Mouse (Mus musculus) lung, postnatal 0 days (tissue): Measurements from ENCODE around the gene Dnaaf5. TPM values are rescaled to one million over a fixed set of nuclear protein-coding genes. Genes with fewer than 3 reads are reported as not detected.

Source experiments
- ATAC-seq: fragments of 200-750 bp; cut with Nextera tagmentation; 2 replicates; pipeline ENCODE4 v1.8.0; 2017; ENCODE audit warnings: moderate library complexity
- DNase-seq: peaks from one replicate; pipeline ENCODE4 v3.0.0-alpha.2; 2016; ENCODE audit warnings: low spot score
- H3K27ac ChIP-seq: fragments of 300-500 bp; sonication (generic); 2 replicates; pipeline ENCODE4 v1.5.1; 2014; ENCODE audit warnings: antibody characterized with exemption, mild to moderate bottlenecking, low read length, mixed read lengths
- H3K27me3 ChIP-seq: fragments of 300-500 bp; sonication (generic); replicated peaks from 2 replicates; pipeline ENCODE4 v1.6.1; 2014; ENCODE audit warnings: low read length, mixed read lengths; ENCODE audit not compliant: insufficient read depth
- H3K36me3 ChIP-seq: fragments of 300-500 bp; sonication (generic); 2 replicates; pipeline ENCODE4 v1.6.1; 2014; ENCODE audit warnings: low read length, mixed read lengths; ENCODE audit not compliant: insufficient read depth
- H3K4me1 ChIP-seq: fragments of 300-500 bp; sonication (generic); 2 replicates; pipeline ENCODE4 v1.6.1; 2014; ENCODE audit warnings: antibody characterized with exemption, low read depth, low read length, mixed read lengths; ENCODE audit not compliant: insufficient read depth
- H3K4me2 ChIP-seq: fragments of 300-500 bp; sonication (generic); replicated peaks from 2 replicates; pipeline ENCODE4 v1.6.1; 2014; ENCODE audit warnings: low read depth, mild to moderate bottlenecking, low read length, moderate library complexity, mixed read lengths
- H3K4me3 ChIP-seq: fragments of 300-500 bp; sonication (generic); 2 replicates; pipeline ENCODE4 v1.5.1; 2014; ENCODE audit warnings: low read depth, low read length
- H3K9ac ChIP-seq: fragments of 300-500 bp; sonication (generic); replicated peaks from 2 replicates; pipeline ENCODE4 v1.6.1; 2014; ENCODE audit warnings: low read depth, mild to moderate bottlenecking
- H3K9me3 ChIP-seq: fragments of 300-500 bp; sonication (generic); 2 replicates; pipeline ENCODE4 v1.6.1; 2016; ENCODE audit warnings: low read length, mixed read lengths
- CTCF ChIP-seq: IDR thresholded peaks from 2 replicates; pipeline ENCODE4 v1.5.1; 2016; ENCODE audit warnings: antibody characterized with exemption, mild to moderate bottlenecking
- EP300 ChIP-seq: IDR thresholded peaks from 2 replicates; pipeline ENCODE4 v1.6.1; 2016; ENCODE audit warnings: antibody characterized with exemption, mild to moderate bottlenecking, control low read depth
- WGBS: fragments of 180-500 bp; shearing (Covaris S2); extraction: QIAGEN DNeasy Blood & Tissue Kit; methylation state at CpG from one replicate; pipeline ENCODE4 v1.1.7; 2014; 5-methylcytosine and 5-hydroxymethylcytosine counted together
- polyA plus RNA-seq: library from polyadenylated mRNA; unstranded; fragments of >200 nt; fragmentation: Nextera tagmentation; extraction: Ambion mirVana; gene quantifications from 2 replicates; pipeline ENCODE4 v1.2.1, GENCODE M21; 2015

The Dnaaf5 gene
- polyA plus RNA-seq, 1 experiment from 2014 or later, result 2.8 TPM

- H3K9ac ChIP-seq, result no peak overlapping the region
- DNase-seq (no peak), ATAC-seq (no peak)
- no peak overlapping the region for H3K4me3 ChIP-seq
- TF ChIP-seq CTCF (no peak), EP300 (no peak)
- no peaks in the 10 kb centered on the region; the same call in 1 of the 2 replicates for H3K4me1 ChIP-seq
- no peaks in the 10 kb centered on the region for H3K27me3 ChIP-seq
- H3K27ac ChIP-seq, result no peak overlapping the region
- no peaks in the 10 kb centered on the region for H3K36me3 ChIP-seq
- no peaks in the 10 kb centered on the region for H3K9me3 ChIP-seq
- H3K4me2 ChIP-seq, result no peak overlapping the region
Measured at GRCm38 (mm10) chr5:139208183-139208582, 58.2 kb downstream of the Dnaaf5 start.

- Histone ChIP-seq H3K4me3 (no peak overlapping the region), H3K9ac (no peak overlapping the region), H3K36me3 (no peaks in the 10 kb centered on the region), H3K27ac (peak overlapping the region; percentile 64), H3K9me3 (no peaks in the 10 kb centered on the region), H3K4me1 (no peaks in the 10 kb centered on the region; the same call in 1 of the 2 replicates), H3K27me3 (no peaks in the 10 kb centered on the region), H3K4me2 (no peak overlapping the region)
- ATAC-seq (peak; percentile 20), DNase-seq (peak; percentile 40)
- TF ChIP-seq CTCF, result peak; percentile 72
- no peak for TF ChIP-seq EP300
- 70% methylated on average over 10 of the region's 10 CpGs for WGBS
Measured at GRCm38 (mm10) chr5:139208871-139209684, 59.1 kb downstream of the Dnaaf5 start.

GRCm38 (mm10) chr5:139209685-139210026 lies 59.6 kb downstream of the Dnaaf5 start:
- Histone ChIP-seq H3K27ac (no peak overlapping the region), H3K27me3 (no peaks in the 10 kb centered on the region), H3K9ac (no peak overlapping the region), H3K4me2 (no peak overlapping the region), H3K9me3 (no peaks in the 10 kb centered on the region), H3K4me1 (no peaks in the 10 kb centered on the region; the same call in 1 of the 2 replicates), H3K4me3 (no peak overlapping the region), H3K36me3 (no peaks in the 10 kb centered on the region)
- WGBS, result 94% methylated on average over 7 of the region's 7 CpGs
- no peak for DNase-seq
- no peak for TF ChIP-seq CTCF
- no peak for ATAC-seq

- no peaks in the 10 kb centered on the region for H3K9me3 ChIP-seq
- 67% methylated on average over 11 of the region's 11 CpGs for WGBS
- no peak overlapping the region for H3K4me3 ChIP-seq
- no peaks in the 10 kb centered on the region for H3K36me3 ChIP-seq
- H3K27me3 ChIP-seq, result no peaks in the 10 kb centered on the region
- peak overlapping the region; percentile 22; the same call in 1 of the 2 replicates for H3K4me2 ChIP-seq
- peak overlapping the region; percentile 49; the same call in 1 of the 2 replicates for H3K27ac ChIP-seq
- peak; percentile 87 for ATAC-seq
- H3K4me1 ChIP-seq, result no peaks in the 10 kb centered on the region
- H3K9ac ChIP-seq, result no peak overlapping the region
- peak; percentile 62 for DNase-seq
- TF ChIP-seq CTCF (no peak), EP300 (peak; percentile 37; the same call in 1 of the 2 replicates)
Measured at GRCm38 (mm10) chr5:139211737-139212385, 61.8 kb downstream of the Dnaaf5 start.

- ATAC-seq (no peak), DNase-seq (no peak)
- no peak overlapping the region for H3K4me2 ChIP-seq
- H3K27ac ChIP-seq, result no peak overlapping the region
- no peak overlapping the region for H3K4me3 ChIP-seq
- H3K9me3 ChIP-seq, result no peaks in the 10 kb centered on the region
- TF ChIP-seq CTCF (no peak), EP300 (no peak)
- H3K4me1 ChIP-seq, result no peaks in the 10 kb centered on the region
- no peak overlapping the region for H3K9ac ChIP-seq
- no peaks in the 10 kb centered on the region for H3K27me3 ChIP-seq
- H3K36me3 ChIP-seq, result no peaks in the 10 kb centered on the region
Measured at GRCm38 (mm10) chr5:139214298-139214697, 64.3 kb downstream of the Dnaaf5 start.

GRCm38 (mm10) chr5:139215184-139215583 lies 65.2 kb downstream of the Dnaaf5 start:
- Histone ChIP-seq H3K9ac (no peak overlapping the region), H3K4me1 (no peaks in the 10 kb centered on the region), H3K9me3 (no peaks in the 10 kb centered on the region), H3K27me3 (no peaks in the 10 kb centered on the region), H3K36me3 (no peaks in the 10 kb centered on the region), H3K27ac (no peak overlapping the region), H3K4me2 (no peak overlapping the region), H3K4me3 (no peak overlapping the region)
- 93% methylated on average over 5 of the region's 5 CpGs for WGBS
- ATAC-seq (0 out of 2 replicates have a peak, but pooled peaks have one; percentile 13), DNase-seq (no peak)
- TF ChIP-seq CTCF (no peak), EP300 (0 out of 2 replicates have a peak, but pooled peaks have one; percentile 10)
